In genomic region chr2:138551516-138551915, GRCm38 (mm10) we compare ENCODE assay signal across 9 mouse cellular contexts.
DNase-seq lines count a peak whose midpoint lies in the region; ATAC-seq and TF ChIP-seq lines count a peak whose summit lies in the region.
"Had no signal": no experiment of that assay in that cellular context is flagged by ENCODE, and none has a peak within 500 bp of the region (broad histone marks: within the 10 kb centered on the region; RNA-seq: fewer than 3 reads in every experiment).

No protein-coding gene starts in this region.

- H3K4me1 ChIP-seq in forebrain, postnatal 0 days (ENCODE audit: insufficient read depth): 0 out of 2 replicates have a peak, but pooled peaks cover 2% of the 10 kb centered on the region
- H3K4me1 ChIP-seq in neural tube, embryonic 15.5 days: no peaks in the 10 kb centered on the region
- H3K4me1 ChIP-seq: heart, embryonic 15.5 days had no signal

- 26% methylated on average over 5 of the region's 5 CpGs for WGBS in forebrain, postnatal 0 days
- WGBS in neural tube, embryonic 15.5 days: 67% methylated on average over 5 of the region's 5 CpGs

- ATAC-seq in forebrain, postnatal 0 days: peak; percentile 86
- no peak for ATAC-seq in megakaryocyte progenitor cell, adult 5-6 weeks (replicated peaks; ENCODE audit: poor library complexity)
- no peak for ATAC-seq in neural tube, embryonic 15.5 days (ENCODE audit: low FRiP score)

- no peaks in the 10 kb centered on the region for H3K27me3 ChIP-seq in forebrain, postnatal 0 days (ENCODE audit: insufficient read depth, low read length)
- H3K27me3 ChIP-seq in neural tube, embryonic 15.5 days (replicated peaks): no peaks in the 10 kb centered on the region
- H3K27me3 ChIP-seq: heart, embryonic 15.5 days had no signal

- H3K9me3 ChIP-seq in forebrain, postnatal 0 days (ENCODE audit: low read length): no peaks in the 10 kb centered on the region
- no peaks in the 10 kb centered on the region for H3K9me3 ChIP-seq in neural tube, embryonic 15.5 days (replicated peaks)
- H3K9me3 ChIP-seq: heart, embryonic 15.5 days had no signal

- DNase-seq in retina, adult 2 months (ENCODE audit: low read depth, low spot score): peak; percentile 4
- DNase-seq in retina, embryonic 14.5 days (ENCODE audit: low spot score): no peak
- DNase-seq in forebrain, postnatal 0 days: peak; percentile 80
- peak; percentile 28 to 49 for DNase-seq in left cerebral cortex, adult 18-20 months (ENCODE audit: low spot score in 2 of 2)
- DNase-seq in spleen, postnatal 36 days (ENCODE audit: low spot score in 2 of 2): no peak

- H3K4me3 ChIP-seq in forebrain, postnatal 0 days (ENCODE audit: low read depth, low read length): no peak overlapping the region
- no peak overlapping the region for H3K4me3 ChIP-seq in neural tube, embryonic 15.5 days (replicated peaks)
- H3K4me3 ChIP-seq: heart, embryonic 15.5 days had no signal

- H3K9ac ChIP-seq in forebrain, postnatal 0 days: no peak overlapping the region
- no peak overlapping the region for H3K9ac ChIP-seq in neural tube, embryonic 15.5 days (replicated peaks)
- H3K9ac ChIP-seq: heart, embryonic 15.5 days had no signal

- H3K36me3 ChIP-seq in forebrain, postnatal 0 days (ENCODE audit: insufficient read depth): no peaks in the 10 kb centered on the region
- no peaks in the 10 kb centered on the region for H3K36me3 ChIP-seq in neural tube, embryonic 15.5 days
- H3K36me3 ChIP-seq: heart, embryonic 15.5 days had no signal

- H3K27ac ChIP-seq in forebrain, postnatal 0 days (ENCODE audit: low read depth, low read length): no peak overlapping the region
- no peak overlapping the region for H3K27ac ChIP-seq in neural tube, embryonic 15.5 days (replicated peaks)
- H3K27ac ChIP-seq: heart, embryonic 15.5 days had no signal

- H3K4me2 ChIP-seq in forebrain, postnatal 0 days (ENCODE audit: low read depth): no peak overlapping the region
- H3K4me2 ChIP-seq in neural tube, embryonic 15.5 days: no peak overlapping the region
- H3K4me2 ChIP-seq: heart, embryonic 15.5 days; liver, embryonic 11.5 days had no signal

- TF ChIP-seq CTCF in forebrain, postnatal 0 days (IDR thresholded peaks at IDR 0.05; ENCODE audit: low read depth): no peak

Comparison
In these comparisons a context has a peak if more than half of its experiments do, and no peak if none do; other contexts are left out.
1. DNase-seq: peak in retina, adult 2 months (single experiment), forebrain, postnatal 0 days (single experiment) and left cerebral cortex, adult 18-20 months (2 of 2); none in retina, embryonic 14.5 days (single experiment) and spleen, postnatal 36 days (0 of 2).